Mouse (Mus musculus) limb, embryonic 11.5 days (tissue): ENCODE data around the gene Cd300lg. TPM values are rescaled to one million over a fixed set of nuclear protein-coding genes. Genes with fewer than 3 reads are reported as not detected.
A peak's percentile ranks its signal among the peaks of the same experiment; 100 is the strongest.

Experiments
- ATAC-seq: fragments of 200-750 bp; cut with Nextera tagmentation; 2 replicates; pipeline ENCODE4 v1.8.0; 2017; ENCODE audit warnings: low read depth; ENCODE audit not compliant: insufficient number of reproducible peaks, low FRiP score, low TSS enrichment
- DNase-seq: peaks from one replicate; pipeline ENCODE4 v3.0.0-alpha.2; 2015; ENCODE audit warnings: low spot score
- H3K27ac ChIP-seq: fragments of 300-500 bp; sonication (generic); replicated peaks from 2 replicates; pipeline ENCODE4 v1.5.1; 2014; ENCODE audit warnings: low read depth, mild to moderate bottlenecking, low read length
- H3K27me3 ChIP-seq: fragments of 300-500 bp; sonication (generic); 2 replicates; pipeline ENCODE4 v1.6.1; 2014; ENCODE audit warnings: mild to moderate bottlenecking, low read length, mixed read lengths; ENCODE audit not compliant: control insufficient read depth, insufficient read depth
- H3K36me3 ChIP-seq: fragments of 300-500 bp; sonication (generic); 2 replicates; pipeline ENCODE4 v1.6.1; 2014; ENCODE audit warnings: mild to moderate bottlenecking, low read length, moderate library complexity, mixed read lengths; ENCODE audit not compliant: control insufficient read depth, insufficient read depth
- H3K4me1 ChIP-seq: fragments of 300-500 bp; sonication (generic); 2 replicates; pipeline ENCODE4 v1.6.1; 2014; ENCODE audit warnings: low read length, mixed read lengths; ENCODE audit not compliant: control insufficient read depth, insufficient read depth
- H3K4me2 ChIP-seq: fragments of 300-500 bp; sonication (generic); 2 replicates; pipeline ENCODE4 v1.6.1; 2014; ENCODE audit warnings: low read depth, mild to moderate bottlenecking, moderate library complexity; ENCODE audit not compliant: severe bottlenecking
- H3K4me3 ChIP-seq: fragments of 300-500 bp; sonication (generic); 2 replicates; pipeline ENCODE4 v1.5.1; 2014; ENCODE audit warnings: low read depth, low read length
- H3K9ac ChIP-seq: fragments of 300-500 bp; sonication (generic); 2 replicates; pipeline ENCODE4 v1.6.1; 2014; ENCODE audit warnings: mild to moderate bottlenecking, low read length
- H3K9me3 ChIP-seq: fragments of 300-500 bp; sonication (generic); 2 replicates; pipeline ENCODE4 v1.6.1; 2016; ENCODE audit warnings: low read length; ENCODE audit not compliant: control insufficient read depth
- WGBS: fragments of 180-500 bp; shearing (Covaris S2); extraction: QIAGEN DNeasy Blood & Tissue Kit; methylation state at CpG from one replicate; pipeline ENCODE4 v1.1.7; 2014; 5-methylcytosine and 5-hydroxymethylcytosine counted together
- polyA plus RNA-seq: library from polyadenylated mRNA; unstranded; fragments of >200 nt; fragmentation: Nextera tagmentation; extraction: Ambion mirVana; gene quantifications from 2 replicates; pipeline ENCODE4 v1.2.1, GENCODE M21; 2014

The Cd300lg gene
- polyA plus RNA-seq, 1 experiment from 2014 or later, result 0.35 TPM

- under 1% methylated on average over 18 of the region's 18 CpGs for WGBS
- ATAC-seq (peak; percentile 70), DNase-seq (peak; percentile 89)
- Histone ChIP-seq H3K27ac (no peak overlapping the region), H3K9me3 (no peaks in the 10 kb centered on the region), H3K4me1 (peaks cover 18% of the 10 kb centered on the region), H3K4me3 (peak overlapping the region; percentile 35), H3K36me3 (0 out of 2 replicates have a peak, but pooled peaks cover 2% of the 10 kb centered on the region), H3K4me2 (peak overlapping the region; percentile 67), H3K9ac (peak overlapping the region; percentile 46), H3K27me3 (no peaks in the 10 kb centered on the region)
These were observed 41.0 kb downstream of the Cd300lg start for GRCm38 (mm10) chr11:102082322-102082721.

DNA sequence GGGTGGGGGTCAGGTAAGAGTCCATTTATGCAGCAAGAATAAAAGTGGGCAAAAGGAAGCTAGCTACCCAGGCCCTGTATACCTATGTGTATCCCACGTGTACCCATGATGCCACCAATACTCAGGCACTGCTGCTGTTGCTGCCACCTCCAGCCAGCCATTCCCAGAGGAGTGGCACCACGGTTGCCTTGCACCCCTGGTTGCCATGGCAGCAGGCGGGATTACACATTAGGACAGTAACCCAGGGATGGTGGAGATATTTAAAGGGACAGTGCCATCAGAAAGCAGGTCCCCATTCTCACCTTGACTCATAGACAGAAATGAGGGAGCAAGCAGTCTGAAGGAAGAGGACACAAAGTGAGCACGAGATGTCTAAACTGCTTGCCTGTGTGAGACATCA lies 41.9 kb downstream of the Cd300lg start:
- Histone ChIP-seq H3K4me3 (no peak overlapping the region), H3K4me1 (peaks cover 18% of the 10 kb centered on the region), H3K9ac (no peak overlapping the region), H3K4me2 (no peak overlapping the region), H3K9me3 (no peaks in the 10 kb centered on the region), H3K36me3 (0 out of 2 replicates have a peak, but pooled peaks cover 2% of the 10 kb centered on the region), H3K27me3 (no peaks in the 10 kb centered on the region), H3K27ac (no peak overlapping the region)
- 59% methylated on average over 4 of the region's 4 CpGs for WGBS
- ATAC-seq (no peak), DNase-seq (no peak)

DNA sequence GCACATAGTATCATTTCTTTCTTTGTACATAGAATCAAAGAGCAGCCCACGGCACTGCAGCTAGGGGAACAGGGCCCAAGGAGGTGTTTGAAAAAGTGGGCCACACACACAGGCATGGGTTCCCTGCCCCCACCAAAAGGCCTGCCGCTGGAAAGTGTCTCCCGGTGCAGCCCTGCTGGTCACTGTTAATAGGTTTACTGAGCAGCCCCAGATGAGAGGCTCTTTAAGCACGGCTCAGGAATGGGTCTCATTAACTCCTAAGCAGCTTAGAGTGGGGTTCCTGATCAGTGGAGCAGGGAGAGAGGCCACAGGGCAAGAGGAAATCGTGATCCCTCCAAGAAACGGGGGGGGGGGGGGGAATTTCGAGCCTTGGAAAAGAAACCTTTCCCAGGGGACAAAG lies 42.9 kb downstream of the Cd300lg start:
- Histone ChIP-seq H3K4me3 (no peak overlapping the region), H3K27ac (no peak overlapping the region), H3K9me3 (no peaks in the 10 kb centered on the region), H3K27me3 (no peaks in the 10 kb centered on the region), H3K4me2 (no peak overlapping the region), H3K4me1 (peaks cover 19% of the 10 kb centered on the region), H3K9ac (no peak overlapping the region), H3K36me3 (0 out of 2 replicates have a peak, but pooled peaks cover 2% of the 10 kb centered on the region)
- ATAC-seq (no peak), DNase-seq (no peak)
- 31% methylated on average over 6 of the region's 7 CpGs for WGBS

DNA sequence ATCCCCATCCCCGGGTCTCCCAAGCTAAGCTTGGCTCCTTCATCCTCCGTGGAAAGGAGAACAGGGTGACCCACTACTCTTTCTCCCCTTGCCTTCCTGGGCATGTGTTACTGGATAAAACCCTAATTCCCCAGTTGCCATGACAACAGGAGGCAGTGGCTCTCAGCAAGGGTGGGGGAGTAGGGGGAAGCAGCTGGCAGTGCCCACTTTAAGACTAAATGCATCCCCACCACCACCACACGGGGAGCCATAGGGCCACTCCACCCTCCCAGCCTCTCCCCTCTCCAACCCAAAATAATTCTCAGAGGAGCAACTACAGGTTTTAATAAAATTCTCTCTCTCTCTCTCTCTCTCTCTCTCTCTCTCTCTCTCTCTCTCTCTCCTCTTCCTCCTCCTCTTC lies 45.0 kb downstream of the Cd300lg start:
- DNase-seq (peak; percentile 45), ATAC-seq (no peak)
- Histone ChIP-seq H3K4me2 (peak overlapping the region; percentile 91; the same call in 1 of the 2 replicates), H3K4me1 (peaks cover 28% of the 10 kb centered on the region), H3K27me3 (no peaks in the 10 kb centered on the region), H3K4me3 (peak overlapping the region; percentile 69; the same call in 1 of the 2 replicates), H3K9ac (no peak overlapping the region), H3K36me3 (0 out of 2 replicates have a peak, but pooled peaks cover 2% of the 10 kb centered on the region), H3K9me3 (no peaks in the 10 kb centered on the region), H3K27ac (no peak overlapping the region)
- whole genome bisulfite sequencing, result 7% methylated on average over 3 of the region's 3 CpGs

DNA sequence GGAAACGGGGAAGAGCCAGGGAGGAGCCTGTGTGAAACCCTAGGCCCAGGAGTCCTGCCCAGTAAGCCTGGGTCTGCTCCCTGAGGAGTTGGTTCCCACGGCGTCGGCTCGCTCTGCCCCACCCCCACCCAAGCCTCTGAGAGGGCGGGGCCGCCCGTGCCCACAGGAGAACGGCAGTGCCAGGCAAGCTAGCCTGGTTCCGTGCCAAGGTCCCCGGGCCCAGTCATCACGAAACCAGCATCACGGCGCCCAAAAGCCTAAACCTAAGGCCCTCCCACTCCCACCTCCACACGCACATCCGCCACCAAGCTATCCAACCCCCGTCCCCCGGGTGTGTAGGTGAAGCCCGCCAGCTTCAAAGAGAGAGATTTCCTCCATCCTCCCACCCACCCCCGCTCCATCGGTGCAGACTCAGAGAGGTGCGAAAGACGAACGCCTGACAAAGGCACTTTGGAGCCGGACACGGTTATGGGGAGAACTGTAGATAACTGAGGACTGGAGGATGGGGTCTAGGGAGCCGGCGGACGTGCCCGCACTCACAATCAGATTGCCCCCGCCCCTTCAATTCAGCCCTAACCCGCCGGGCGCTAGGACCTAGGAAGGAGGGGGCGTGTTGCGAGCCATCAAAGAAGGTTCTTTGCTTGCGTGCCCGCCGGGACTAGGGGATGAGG lies 45.9 kb downstream of the Cd300lg start:
- peak; percentile 93 for DNase-seq
- 0 out of 2 replicates have a peak, but pooled peaks cover 2% of the 10 kb centered on the region for H3K36me3 ChIP-seq
- peak overlapping the region; percentile 69 for H3K4me3 ChIP-seq
- peak overlapping the region; percentile 91 for H3K4me2 ChIP-seq
- ATAC-seq, result peak; percentile 68
- peak overlapping the region; percentile 49 for H3K9ac ChIP-seq
- H3K9me3 ChIP-seq, result no peaks in the 10 kb centered on the region
- no peaks in the 10 kb centered on the region for H3K27me3 ChIP-seq
- peaks cover 28% of the 10 kb centered on the region for H3K4me1 ChIP-seq
- H3K27ac ChIP-seq, result peak overlapping the region; percentile 87
- WGBS, result under 1% methylated on average over 39 of the region's 39 CpGs

- Histone ChIP-seq H3K4me1 (peaks cover 23% of the 10 kb centered on the region), H3K27ac (peak within 1 kb of the TSS; percentile 87), H3K9me3 (no peaks in the 10 kb centered on the region), H3K27me3 (no peaks in the 10 kb centered on the region), H3K4me2 (peak within 1 kb of the TSS; percentile 91), H3K4me3 (peak within 1 kb of the TSS; percentile 69), H3K36me3 (0 out of 2 replicates have a peak, but pooled peaks cover 2% of the 10 kb centered on the region), H3K9ac (peak within 1 kb of the TSS; percentile 49)
- under 1% methylated on average over 49 of the region's 49 CpGs for WGBS
- peak; percentile 52 for ATAC-seq
- DNase-seq, result peak; percentile 87
These were observed 46.9 kb downstream of the Cd300lg start, which contains the start of gene Mpp2 for GRCm38 (mm10) chr11:102087931-102088898. TSS of gene Mpp2 (minus strand) at chr11:102088515.

DNA sequence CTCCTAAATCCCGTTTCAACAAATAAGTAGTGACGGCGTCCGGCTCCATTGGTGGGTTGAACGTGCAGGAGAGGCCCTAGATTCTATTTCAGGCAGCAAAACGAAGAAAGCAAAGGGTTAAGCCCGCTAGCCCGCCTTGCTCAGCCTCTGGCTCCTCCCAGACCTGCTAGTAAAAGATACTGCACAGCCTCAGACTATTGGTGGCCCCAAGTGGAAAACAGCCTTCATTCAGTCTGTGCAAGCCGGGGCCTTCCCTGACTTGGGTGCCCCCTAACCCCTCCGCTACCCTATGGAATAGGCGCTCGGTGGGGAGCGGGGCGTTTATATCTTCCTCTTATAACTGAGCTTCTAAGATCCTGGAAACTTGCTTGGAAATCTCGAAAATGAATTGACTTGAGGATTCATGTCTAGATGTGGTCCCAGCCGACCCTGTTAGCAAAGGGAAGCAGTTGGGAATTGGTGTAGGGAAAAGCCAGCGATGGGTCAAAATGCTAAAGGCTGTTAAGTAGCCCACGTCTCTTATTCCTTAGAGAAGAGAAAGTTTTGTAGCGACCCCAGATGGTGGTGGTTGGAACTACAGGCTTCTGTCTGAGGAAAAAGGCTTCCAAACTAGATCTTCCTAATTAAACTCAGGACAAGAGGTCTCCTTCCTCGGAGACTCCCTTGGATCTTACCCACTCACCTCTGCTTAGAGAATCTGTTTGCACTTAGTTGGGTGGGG lies 47.9 kb downstream of the Cd300lg start:
- Histone ChIP-seq H3K4me3 (peak overlapping the region; percentile 69), H3K4me1 (peaks cover 23% of the 10 kb centered on the region), H3K36me3 (no peaks in the 10 kb centered on the region), H3K9ac (peak overlapping the region; percentile 49), H3K4me2 (peak overlapping the region; percentile 91), H3K27ac (peak overlapping the region; percentile 87), H3K27me3 (no peaks in the 10 kb centered on the region), H3K9me3 (no peaks in the 10 kb centered on the region)
- peak; percentile 58 for ATAC-seq
- under 1% methylated on average over 20 of the region's 20 CpGs for WGBS
- DNase-seq, result peak; percentile 84

DNA sequence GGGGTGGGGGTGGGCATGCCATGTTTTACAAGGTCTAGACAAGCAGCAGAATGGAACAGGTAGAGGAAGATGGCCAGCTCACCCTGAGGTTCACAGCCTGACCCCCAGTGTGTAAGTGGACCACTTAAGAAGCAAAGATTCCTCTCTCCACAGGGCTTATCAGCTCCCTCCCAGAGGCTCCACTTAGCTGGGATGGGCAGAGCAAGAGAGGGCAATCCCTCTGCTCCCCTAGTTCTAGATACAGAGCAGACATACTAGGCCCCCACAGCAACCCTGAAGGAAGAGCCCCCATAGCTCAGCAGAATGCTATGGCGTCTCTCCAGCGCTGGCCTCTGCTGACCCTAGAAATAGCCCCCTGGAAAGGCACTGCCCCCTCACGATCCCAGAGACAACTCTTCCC lies 54.4 kb downstream of the Cd300lg start:
- H3K4me3 ChIP-seq, result no peak overlapping the region
- no peak overlapping the region for H3K27ac ChIP-seq
- H3K27me3 ChIP-seq, result 0 out of 2 replicates have a peak, but pooled peaks cover 3% of the 10 kb centered on the region
- peaks cover 9% of the 10 kb centered on the region for H3K4me1 ChIP-seq
- H3K9me3 ChIP-seq, result no peaks in the 10 kb centered on the region
- no peaks in the 10 kb centered on the region for H3K36me3 ChIP-seq
- no peak overlapping the region for H3K9ac ChIP-seq
- 81% methylated on average over 3 of the region's 3 CpGs for WGBS
- H3K4me2 ChIP-seq, result no peak overlapping the region
- ATAC-seq (no peak), DNase-seq (no peak)
